Mouse (Mus musculus): ENCODE measurements around the gene Slc7a6. TPM values are rescaled to one million over a fixed set of nuclear protein-coding genes. Genes with fewer than 3 reads are reported as not detected.
A peak's percentile ranks its signal among the peaks of the same experiment; 100 is the strongest.

Slc7a6 gene
- polyA plus RNA-seq, 1 experiment, result 25.4 TPM

DNA sequence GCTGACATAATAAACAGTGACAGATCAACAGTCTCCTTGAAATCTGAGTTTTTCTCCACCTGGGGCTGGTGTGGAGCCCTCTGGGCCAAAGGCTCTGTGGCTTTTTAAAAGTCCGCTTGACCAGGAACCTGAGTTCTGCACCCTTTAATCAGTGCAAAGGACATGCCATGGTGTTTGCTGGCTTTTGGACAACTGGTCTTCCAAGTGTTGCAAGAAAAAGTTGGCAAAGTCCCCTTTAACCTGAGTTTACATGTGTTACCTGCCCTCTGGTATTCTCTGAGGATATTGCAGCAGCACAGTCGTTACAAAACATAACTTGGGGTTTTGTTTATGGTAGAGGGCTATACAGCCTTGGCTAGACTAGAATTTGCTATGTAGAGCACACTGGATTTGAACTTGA is 38.2 kb upstream of the Slc7a6 start:
- WGBS, result 88% methylated on average over 2 of the region's 2 CpGs
- H3K27me3 ChIP-seq (ENCODE audit: control insufficient read depth, insufficient read depth, low read length), result no peaks in the 10 kb centered on the region
- DNase-seq, result no peak
- TF ChIP-seq POLR2A (IDR thresholded peaks at IDR 0.05; ENCODE audit: borderline replicate concordance, insufficient read depth, low read length) (no peak), CTCF (IDR thresholded peaks at IDR 0.05; ENCODE audit: borderline replicate concordance, insufficient read depth, low read depth, low read length) (no peak)
- H3K4me1 ChIP-seq (ENCODE audit: control insufficient read depth, insufficient read depth, low read length), result peaks cover 5% of the 10 kb centered on the region; the same call in 1 of the 2 replicates
- H3K4me3 ChIP-seq (replicated peaks; ENCODE audit: insufficient read depth, low read depth, low read length), result no peak overlapping the region
- H3K27ac ChIP-seq (ENCODE audit: insufficient read depth, low read length), result no peak overlapping the region

DNA sequence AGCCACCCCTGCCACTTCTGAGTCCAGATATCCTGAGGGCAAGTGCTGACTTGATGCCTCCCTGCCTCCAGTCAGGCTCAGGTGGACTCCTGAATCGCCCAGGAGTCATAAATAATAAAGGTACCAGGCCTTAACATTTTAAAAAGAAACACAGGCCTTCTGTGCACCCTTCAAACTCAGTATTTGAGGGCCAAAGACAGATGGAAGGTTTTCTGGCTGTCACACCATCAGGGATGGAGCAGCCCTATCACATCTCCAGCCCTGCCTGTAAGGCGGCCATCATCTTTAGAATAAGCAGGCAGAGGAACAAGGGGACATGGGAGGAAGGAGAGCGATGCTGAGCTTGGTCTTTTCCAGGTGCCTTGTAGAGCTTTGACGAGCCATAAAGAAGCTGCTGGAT is 37.6 kb upstream of the Slc7a6 start:
- Histone ChIP-seq H3K4me3 (replicated peaks; ENCODE audit: insufficient read depth, low read depth, low read length) (no peak overlapping the region), H3K27me3 (ENCODE audit: control insufficient read depth, insufficient read depth, low read length) (no peaks in the 10 kb centered on the region; the same call in 1 of the 2 replicates), H3K4me1 (ENCODE audit: control insufficient read depth, insufficient read depth, low read length) (peaks cover 8% of the 10 kb centered on the region; the same call in 1 of the 2 replicates), H3K27ac (ENCODE audit: insufficient read depth, low read length) (no peak overlapping the region)
- DNase-seq, result no peak
- WGBS, result 94% methylated on average over 4 of the region's 4 CpGs
- no peak for TF ChIP-seq CTCF (IDR thresholded peaks at IDR 0.05; ENCODE audit: borderline replicate concordance, insufficient read depth, low read depth, low read length)
- TF ChIP-seq POLR2A (IDR thresholded peaks at IDR 0.05; ENCODE audit: borderline replicate concordance, insufficient read depth, low read length), result no peak

DNA sequence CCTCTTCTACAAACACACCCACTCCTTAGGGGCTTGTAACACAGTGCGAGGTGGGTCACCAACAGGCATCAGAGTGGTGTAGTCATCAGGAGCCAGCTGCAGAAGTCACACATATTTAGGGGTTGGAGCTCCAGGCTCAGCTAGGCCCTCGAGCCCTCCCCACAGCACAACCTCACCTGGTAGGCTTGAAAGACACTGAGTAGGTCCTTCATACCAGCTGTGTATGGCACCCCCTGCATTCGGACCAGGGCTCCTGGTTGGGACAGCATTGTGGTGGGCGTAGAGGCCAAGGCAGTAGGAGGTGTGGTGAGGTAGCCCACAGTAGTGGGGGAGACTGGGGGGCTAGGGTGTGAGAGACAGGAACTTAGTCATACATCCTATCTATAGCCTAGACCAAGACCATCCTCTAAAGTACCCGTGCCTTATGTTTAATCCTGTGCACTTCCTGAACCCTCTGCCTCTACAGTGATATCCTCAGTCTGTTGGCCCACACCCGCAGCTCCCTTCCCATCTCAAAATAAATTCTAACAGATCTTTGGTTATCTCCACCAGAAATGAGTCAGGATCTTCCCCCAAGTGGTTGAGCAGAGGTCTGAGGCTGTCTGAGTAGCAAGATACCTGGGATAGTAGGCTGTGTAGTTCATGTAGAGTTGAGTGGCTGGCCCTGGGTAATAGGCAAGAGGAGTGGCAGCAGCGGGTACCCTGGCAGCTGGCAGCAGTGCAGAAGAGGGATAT is 37.0 kb upstream of the Slc7a6 start:
- H3K4me1 ChIP-seq (ENCODE audit: control insufficient read depth, insufficient read depth, low read length), result peaks cover 12% of the 10 kb centered on the region; the same call in 1 of the 2 replicates
- H3K4me3 ChIP-seq (replicated peaks; ENCODE audit: insufficient read depth, low read depth, low read length), result no peak overlapping the region
- TF ChIP-seq POLR2A (IDR thresholded peaks at IDR 0.05; ENCODE audit: borderline replicate concordance, insufficient read depth, low read length) (no peak), CTCF (IDR thresholded peaks at IDR 0.05; ENCODE audit: borderline replicate concordance, insufficient read depth, low read depth, low read length) (no peak)
- H3K27me3 ChIP-seq (ENCODE audit: control insufficient read depth, insufficient read depth, low read length), result peaks cover 6% of the 10 kb centered on the region; the same call in 1 of the 2 replicates
- H3K27ac ChIP-seq (ENCODE audit: insufficient read depth, low read length), result no peak overlapping the region
- WGBS, result 89% methylated on average over 7 of the region's 7 CpGs
- no peak for DNase-seq

DNA sequence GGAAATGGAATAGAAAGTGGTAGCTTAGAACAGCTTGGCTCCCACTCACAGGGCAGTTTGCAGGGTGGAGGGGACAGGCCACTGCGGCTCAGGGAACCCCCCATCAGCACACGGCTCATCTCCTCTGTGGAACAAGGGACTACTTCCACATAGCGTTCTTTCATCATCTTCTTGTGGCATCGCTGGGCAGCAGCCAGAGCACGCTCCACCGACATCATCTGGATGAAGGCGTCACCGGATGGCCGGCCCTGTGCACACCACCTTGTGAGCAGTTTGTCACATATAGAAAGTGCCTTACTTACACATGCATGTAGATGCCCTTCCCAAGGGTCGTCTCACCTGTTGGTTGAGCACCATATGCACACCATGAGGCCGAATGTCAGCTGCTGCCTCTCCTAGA is 36.3 kb upstream of the Slc7a6 start:
- no peak for DNase-seq
- 85% methylated on average over 11 of the region's 11 CpGs for WGBS
- Histone ChIP-seq H3K4me3 (replicated peaks; ENCODE audit: insufficient read depth, low read depth, low read length) (no peak overlapping the region), H3K27ac (ENCODE audit: insufficient read depth, low read length) (no peak overlapping the region), H3K4me1 (ENCODE audit: control insufficient read depth, insufficient read depth, low read length) (peaks cover 14% of the 10 kb centered on the region; the same call in 1 of the 2 replicates), H3K27me3 (ENCODE audit: control insufficient read depth, insufficient read depth, low read length) (peaks cover 8% of the 10 kb centered on the region; the same call in 1 of the 2 replicates)
- no peak for TF ChIP-seq POLR2A (IDR thresholded peaks at IDR 0.05; ENCODE audit: borderline replicate concordance, insufficient read depth, low read length)
- TF ChIP-seq CTCF (IDR thresholded peaks at IDR 0.05; ENCODE audit: borderline replicate concordance, insufficient read depth, low read depth, low read length), result no peak

DNA sequence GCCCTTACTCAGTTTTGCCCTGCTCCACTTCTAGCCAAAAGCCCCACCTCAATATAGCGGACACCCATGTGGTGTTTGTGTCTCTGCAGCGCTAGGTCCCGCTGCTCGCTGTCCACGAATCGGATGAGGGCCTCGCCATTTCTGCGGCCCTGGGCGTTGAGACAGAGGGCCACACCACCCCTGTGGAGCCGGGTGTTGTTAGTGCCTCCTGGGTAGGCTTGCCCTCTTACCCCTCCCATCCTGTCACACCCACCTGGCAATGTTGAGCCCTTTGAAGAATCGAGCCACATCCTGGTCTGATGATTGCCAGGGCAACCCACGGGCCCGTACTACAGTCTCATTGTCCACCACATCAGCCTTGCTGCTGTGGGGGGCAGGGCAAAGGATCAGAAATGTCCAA is 35.1 kb upstream of the Slc7a6 start:
- WGBS, result 65% methylated on average over 13 of the region's 13 CpGs
- no peak for TF ChIP-seq CTCF (IDR thresholded peaks at IDR 0.05; ENCODE audit: borderline replicate concordance, insufficient read depth, low read depth, low read length)
- TF ChIP-seq POLR2A (IDR thresholded peaks at IDR 0.05; ENCODE audit: borderline replicate concordance, insufficient read depth, low read length), result no peak
- no peak overlapping the region for H3K4me3 ChIP-seq (replicated peaks; ENCODE audit: insufficient read depth, low read depth, low read length)
- peaks cover 15% of the 10 kb centered on the region; the same call in 1 of the 2 replicates for H3K4me1 ChIP-seq (ENCODE audit: control insufficient read depth, insufficient read depth, low read length)
- DNase-seq, result no peak
- no peak overlapping the region for H3K27ac ChIP-seq (ENCODE audit: insufficient read depth, low read length)
- H3K27me3 ChIP-seq (ENCODE audit: control insufficient read depth, insufficient read depth, low read length), result peaks cover 8% of the 10 kb centered on the region; the same call in 1 of the 2 replicates

DNA sequence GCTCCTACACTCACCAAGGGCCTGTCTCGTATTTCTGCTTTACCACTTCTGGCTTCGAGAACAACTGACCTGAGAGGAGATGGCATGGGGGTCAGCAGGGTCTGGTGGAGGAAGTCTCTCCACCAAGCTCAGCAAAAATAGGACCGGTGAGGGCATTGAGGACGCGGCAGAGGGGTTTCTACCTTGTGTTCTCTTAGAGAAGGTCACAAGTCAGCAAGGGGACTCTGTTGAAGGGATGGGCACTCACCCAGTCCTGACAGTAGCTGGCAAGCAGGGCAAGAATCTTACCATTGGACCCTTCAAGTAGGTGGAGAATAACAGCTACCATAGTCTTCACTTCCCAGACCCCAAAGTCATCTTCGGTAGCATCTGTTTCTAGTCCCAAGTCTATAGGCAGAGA is 34.7 kb upstream of the Slc7a6 start:
- WGBS, result 79% methylated on average over 6 of the region's 6 CpGs
- Histone ChIP-seq H3K27me3 (ENCODE audit: control insufficient read depth, insufficient read depth, low read length) (peaks cover 8% of the 10 kb centered on the region; the same call in 1 of the 2 replicates), H3K27ac (ENCODE audit: insufficient read depth, low read length) (no peak overlapping the region), H3K4me1 (ENCODE audit: control insufficient read depth, insufficient read depth, low read length) (peaks cover 15% of the 10 kb centered on the region; the same call in 1 of the 2 replicates), H3K4me3 (replicated peaks; ENCODE audit: insufficient read depth, low read depth, low read length) (no peak overlapping the region)
- no peak for DNase-seq
- no peak for TF ChIP-seq CTCF (IDR thresholded peaks at IDR 0.05; ENCODE audit: borderline replicate concordance, insufficient read depth, low read depth, low read length)
- no peak for TF ChIP-seq POLR2A (IDR thresholded peaks at IDR 0.05; ENCODE audit: borderline replicate concordance, insufficient read depth, low read length)

DNA sequence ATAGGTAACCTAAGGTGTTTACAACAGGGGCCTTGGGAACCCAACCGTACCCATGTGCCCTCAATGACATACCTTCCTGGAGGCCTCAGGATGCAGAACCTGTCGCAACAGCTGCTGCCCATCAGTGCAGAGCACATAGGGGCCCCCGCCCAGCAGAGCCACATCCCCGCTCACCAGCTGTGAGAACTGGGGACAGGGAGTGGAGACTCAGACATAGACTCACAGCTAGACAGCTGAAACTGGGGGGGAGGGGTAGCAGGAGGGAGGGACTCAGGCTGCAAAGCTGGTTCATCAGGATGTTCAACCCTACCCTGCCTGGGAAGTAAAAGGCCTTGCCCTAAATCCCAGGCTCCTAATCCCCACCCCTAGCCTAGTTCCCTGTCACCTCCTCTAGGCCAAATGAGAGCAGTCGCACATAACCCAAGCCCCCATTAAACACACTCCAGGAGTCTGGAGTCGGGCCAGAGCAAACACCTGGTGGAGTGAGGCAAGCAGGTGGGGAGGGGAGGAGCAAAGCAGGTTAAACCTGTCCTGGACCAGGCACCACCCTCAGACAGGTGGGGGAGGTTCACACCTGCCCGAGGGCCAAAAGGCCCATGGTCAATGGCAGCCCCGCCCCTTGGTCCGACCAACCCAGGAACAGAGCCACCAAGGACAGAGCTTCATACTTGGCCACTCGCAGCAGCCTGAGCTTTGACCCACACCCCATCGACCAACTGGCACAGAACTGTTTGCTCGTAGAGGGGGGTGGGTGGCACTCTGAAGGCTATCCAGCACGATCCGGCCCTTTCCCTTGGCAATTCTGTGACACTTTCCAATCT is 33.7 kb upstream of the Slc7a6 start:
- peaks cover 15% of the 10 kb centered on the region; the same call in 1 of the 2 replicates for H3K4me1 ChIP-seq (ENCODE audit: control insufficient read depth, insufficient read depth, low read length)
- 27% methylated on average over 14 of the region's 14 CpGs for WGBS
- peaks cover 8% of the 10 kb centered on the region; the same call in 1 of the 2 replicates for H3K27me3 ChIP-seq (ENCODE audit: control insufficient read depth, insufficient read depth, low read length)
- no peak overlapping the region for H3K4me3 ChIP-seq (replicated peaks; ENCODE audit: insufficient read depth, low read depth, low read length)
- peak in 1 of 2 experiments; percentile 12 for DNase-seq
- TF ChIP-seq CTCF (IDR thresholded peaks at IDR 0.05; ENCODE audit: borderline replicate concordance, insufficient read depth, low read depth, low read length), result no peak
- no peak for TF ChIP-seq POLR2A (IDR thresholded peaks at IDR 0.05; ENCODE audit: borderline replicate concordance, insufficient read depth, low read length)
- H3K27ac ChIP-seq (ENCODE audit: insufficient read depth, low read length), result no peak overlapping the region
